Mouse (Mus musculus) gastrocnemius, adult 2 months (tissue): ENCODE measurements around the gene Olfr948. TPM values are rescaled to one million over a fixed set of nuclear protein-coding genes. Genes with fewer than 3 reads are reported as not detected.

Experiments
- DNase-seq: peaks from one replicate; pipeline ENCODE4 v3.0.0; 2022
- H3K27ac ChIP-seq: fragments of 200-600 bp; 2 replicates; pipeline ENCODE4 v1.8.1; 2022; ENCODE audit warnings: mild to moderate bottlenecking
- H3K4me3 ChIP-seq: fragments of 200-600 bp; 2 replicates; pipeline ENCODE4 v1.8.1; 2022; ENCODE audit warnings: mild to moderate bottlenecking, moderate library complexity
- CTCF ChIP-seq: fragments of 200-600 bp; IDR thresholded peaks from 2 replicates; pipeline ENCODE4 v1.8.1; 2022; ENCODE audit warnings: antibody characterized with exemption, mild to moderate bottlenecking, moderate library complexity
- intact Hi-C: fragments of 180-260 bp; cut with DNase I; formaldehyde crosslinking; loops from one replicate; pipeline ENCODE4 v1.15.1; 2025
- long read RNA-seq, 2 experiments: library from polyadenylated mRNA; stranded (forward); transcript quantifications; one replicate each; pipeline ENCODE4 v2.0.0; 2021
- total RNA-seq, 2 experiments: library from RNA; stranded (reverse); gene quantifications; 2 replicates each; pipeline ENCODE4 v1.2.3; 2021

The Olfr948 gene
- not detected for total RNA-seq
- long read RNA-seq, experiment 1: 0 reads
- long read RNA-seq, experiment 2: 0 reads

- intact Hi-C loops: no loop called here
- no peak for TF ChIP-seq CTCF
- H3K4me3 ChIP-seq: no peak within 1 kb of the TSS
Observed at GRCm38 (mm10) chr9:39325945-39326344, at the start of gene Olfr948. Gene Olfr948, minus strand, starts transcription at chr9:39326045.

GRCm38 (mm10) chr9:39287136-39287535 lies 38.7 kb downstream of the Olfr948 start:
- intact Hi-C loops: no loop called here
- no peak overlapping the region for H3K4me3 ChIP-seq
- H3K27ac ChIP-seq: no peak overlapping the region
- DNase-seq: no peak
- TF ChIP-seq CTCF: no peak

More at GRCm38 (mm10) chr9:39325945-39326344, at the start of gene Olfr948:
- H3K27ac ChIP-seq: no peak within 1 kb of the TSS
- no peak for DNase-seq

- intact Hi-C loops: no loop called here
- Histone ChIP-seq H3K4me3 (no peak within 1 kb of the TSS), H3K27ac (no peak within 1 kb of the TSS)
- DNase-seq: no peak
- TF ChIP-seq CTCF: no peak
Observed at GRCm38 (mm10) chr9:39276718-39277117, 49.1 kb downstream of the Olfr948 start, which contains the start of gene Olfr945. Gene Olfr945, minus strand, starts transcription at chr9:39276818.

Other genes with a start within 250 kb of the Olfr948 start
- not detected for gene Olfr938, start 247.2 kb downstream of the Olfr948 start, total RNA-seq
- gene Olfr27, start 197.9 kb downstream of the Olfr948 start, total RNA-seq: not detected
- gene Olfr943, start 159.7 kb downstream of the Olfr948 start, total RNA-seq: not detected
- not detected for gene Olfr944, start 124.1 kb downstream of the Olfr948 start, total RNA-seq
- gene Olfr1537, start 76.1 kb downstream of the Olfr948 start, total RNA-seq: not detected
- gene Olfr945, start 49.2 kb downstream of the Olfr948 start, total RNA-seq: not detected
- not detected for gene Olfr951, start 61.4 kb upstream of the Olfr948 start, total RNA-seq
- gene Olfr952, start 101.1 kb upstream of the Olfr948 start, total RNA-seq: not detected
- gene Olfr954, start 130.7 kb upstream of the Olfr948 start, total RNA-seq: not detected
- not detected for gene Olfr955, start 145.9 kb upstream of the Olfr948 start, total RNA-seq
- gene Olfr44, start 167.9 kb upstream of the Olfr948 start, total RNA-seq: not detected
- not detected for gene Olfr957, start 189.8 kb upstream of the Olfr948 start, total RNA-seq
- not detected for gene Olfr958, start 228.0 kb upstream of the Olfr948 start, total RNA-seq
- not detected for gene Olfr959, start 249.5 kb upstream of the Olfr948 start, total RNA-seq